Mouse (Mus musculus) neural tube, embryonic 11.5 days (tissue): ENCODE results near the gene Foxq1. TPM values are rescaled to one million over a fixed set of nuclear protein-coding genes. Genes with fewer than 3 reads are reported as not detected.

Source experiments
- ATAC-seq: fragments of 200-750 bp; cut with Nextera tagmentation; 2 replicates; pipeline ENCODE4 v1.8.0; 2017; ENCODE audit warnings: moderate number of reproducible peaks, mild to moderate bottlenecking, moderate TSS enrichment, moderate library complexity; ENCODE audit not compliant: insufficient read depth, low FRiP score, low TSS enrichment
- DNase-seq: peaks from one replicate; pipeline ENCODE4 v3.0.0-alpha.2; 2015; ENCODE audit warnings: low spot score
- H3K27ac ChIP-seq: fragments of 300-500 bp; sonication (generic); 2 replicates; pipeline ENCODE4 v1.5.1; 2014; ENCODE audit warnings: low read depth, mild to moderate bottlenecking, low read length
- H3K27me3 ChIP-seq: fragments of 300-500 bp; sonication (generic); 2 replicates; pipeline ENCODE4 v1.6.1; 2014; ENCODE audit warnings: mild to moderate bottlenecking, low read length, mixed read lengths; ENCODE audit not compliant: control insufficient read depth, insufficient read depth
- H3K36me3 ChIP-seq: fragments of 300-500 bp; sonication (generic); 2 replicates; pipeline ENCODE4 v1.6.1; 2014; ENCODE audit warnings: mild to moderate bottlenecking, low read length, moderate library complexity, mixed read lengths; ENCODE audit not compliant: control insufficient read depth, insufficient read depth
- H3K4me1 ChIP-seq: fragments of 300-500 bp; sonication (generic); 2 replicates; pipeline ENCODE4 v1.6.1; 2014; ENCODE audit warnings: low read length, mixed read lengths; ENCODE audit not compliant: control insufficient read depth, insufficient read depth
- H3K4me2 ChIP-seq: fragments of 300-500 bp; sonication (generic); 2 replicates; pipeline ENCODE4 v1.6.1; 2014; ENCODE audit warnings: low read depth, mild to moderate bottlenecking, moderate library complexity
- H3K4me3 ChIP-seq: fragments of 300-500 bp; sonication (generic); 2 replicates; pipeline ENCODE4 v1.5.1; 2014; ENCODE audit warnings: low read depth, low read length
- H3K9ac ChIP-seq: fragments of 300-500 bp; sonication (generic); 2 replicates; pipeline ENCODE4 v1.6.1; 2014; ENCODE audit warnings: mild to moderate bottlenecking, low read length
- H3K9me3 ChIP-seq: fragments of 300-500 bp; sonication (generic); 2 replicates; pipeline ENCODE4 v1.6.1; 2016; ENCODE audit warnings: low read length; ENCODE audit not compliant: control insufficient read depth
- WGBS: fragments of 180-500 bp; shearing (Covaris S2); extraction: QIAGEN DNeasy Blood & Tissue Kit; methylation state at CpG from one replicate; pipeline ENCODE4 v1.1.7; 2014; 5-methylcytosine and 5-hydroxymethylcytosine counted together
- polyA plus RNA-seq: library from polyadenylated mRNA; unstranded; fragments of >200 nt; fragmentation: Nextera tagmentation; extraction: Ambion mirVana; gene quantifications from 2 replicates; pipeline ENCODE4 v1.2.1, GENCODE M21; 2014

The Foxq1 gene
- polyA plus RNA-seq, 1 experiment from 2014 or later, result 1.9 TPM

- 95% methylated on average over 5 of the region's 5 CpGs for WGBS
- no peaks in the 10 kb centered on the region for H3K9me3 ChIP-seq
- H3K27ac ChIP-seq, result no peak overlapping the region
- H3K27me3 ChIP-seq, result no peaks in the 10 kb centered on the region
- DNase-seq (no peak), ATAC-seq (no peak)
- no peak overlapping the region for H3K9ac ChIP-seq
- H3K36me3 ChIP-seq, result no peaks in the 10 kb centered on the region
- no peak overlapping the region for H3K4me3 ChIP-seq
- no peak overlapping the region for H3K4me2 ChIP-seq
- H3K4me1 ChIP-seq, result no peaks in the 10 kb centered on the region
Observed at GRCm38 (mm10) chr13:31543021-31543420, 12.9 kb upstream of the Foxq1 start.

- Histone ChIP-seq H3K36me3 (no peaks in the 10 kb centered on the region), H3K4me3 (no peak overlapping the region), H3K9me3 (no peaks in the 10 kb centered on the region), H3K27ac (no peak overlapping the region), H3K4me1 (no peaks in the 10 kb centered on the region), H3K27me3 (no peaks in the 10 kb centered on the region), H3K9ac (no peak overlapping the region), H3K4me2 (no peak overlapping the region)
- DNase-seq (no peak), ATAC-seq (no peak)
- 88% methylated on average over 2 of the region's 2 CpGs for WGBS
Observed at GRCm38 (mm10) chr13:31546784-31547183, 9.2 kb upstream of the Foxq1 start.

GRCm38 (mm10) chr13:31547204-31547603 is 8.7 kb upstream of the Foxq1 start:
- no peak overlapping the region for H3K4me2 ChIP-seq
- no peaks in the 10 kb centered on the region for H3K27me3 ChIP-seq
- H3K27ac ChIP-seq, result no peak overlapping the region
- H3K4me3 ChIP-seq, result no peak overlapping the region
- H3K4me1 ChIP-seq, result no peaks in the 10 kb centered on the region
- 88% methylated on average over 3 of the region's 3 CpGs for WGBS
- H3K9ac ChIP-seq, result no peak overlapping the region
- H3K36me3 ChIP-seq, result no peaks in the 10 kb centered on the region
- no peak for DNase-seq
- no peak for ATAC-seq
- H3K9me3 ChIP-seq, result no peaks in the 10 kb centered on the region

GRCm38 (mm10) chr13:31547610-31548009 is 8.3 kb upstream of the Foxq1 start:
- Histone ChIP-seq H3K4me2 (no peak overlapping the region), H3K27me3 (no peaks in the 10 kb centered on the region), H3K9me3 (no peaks in the 10 kb centered on the region), H3K36me3 (no peaks in the 10 kb centered on the region), H3K4me1 (no peaks in the 10 kb centered on the region), H3K9ac (no peak overlapping the region), H3K27ac (no peak overlapping the region), H3K4me3 (no peak overlapping the region)
- no peak for ATAC-seq
- no peak for DNase-seq
- WGBS, result 92% methylated on average over 9 of the region's 9 CpGs

- Histone ChIP-seq H3K27me3 (peaks cover 78% of the 10 kb centered on the region), H3K4me2 (peak overlapping the region; percentile 96), H3K9me3 (0 out of 2 replicates have a peak, but pooled peaks cover 3% of the 10 kb centered on the region), H3K27ac (no peak overlapping the region), H3K4me1 (peaks cover 13% of the 10 kb centered on the region), H3K36me3 (no peaks in the 10 kb centered on the region), H3K9ac (no peak overlapping the region; the same call in 1 of the 2 replicates), H3K4me3 (peak overlapping the region; percentile 52; the same call in 1 of the 2 replicates)
- 3% methylated on average over 24 of the region's 24 CpGs for WGBS
- peak; percentile 40 for DNase-seq
- no peak for ATAC-seq
Observed at GRCm38 (mm10) chr13:31556964-31557767, 1.2 kb downstream of the Foxq1 start.

- Histone ChIP-seq H3K27ac (no peak overlapping the region), H3K4me3 (peak overlapping the region; percentile 52), H3K4me2 (peak overlapping the region; percentile 96), H3K9me3 (0 out of 2 replicates have a peak, but pooled peaks cover 3% of the 10 kb centered on the region), H3K36me3 (no peaks in the 10 kb centered on the region), H3K4me1 (peaks cover 13% of the 10 kb centered on the region), H3K9ac (no peak overlapping the region; the same call in none of the 2 replicates), H3K27me3 (peaks cover 78% of the 10 kb centered on the region)
- ATAC-seq, result peak; percentile 18; the same call in 1 of the 2 replicates
- DNase-seq, result peak; percentile 60
- WGBS, result under 1% methylated on average over 70 of the region's 73 CpGs
Observed at GRCm38 (mm10) chr13:31557768-31558520, 2.0 kb downstream of the Foxq1 start.

GRCm38 (mm10) chr13:31558521-31559418 is 2.8 kb downstream of the Foxq1 start, which contains the start of gene A530084C06Rik:
A530084C06Rik (minus strand) TSS chr13:31559333.
- Histone ChIP-seq H3K36me3 (no peaks in the 10 kb centered on the region), H3K4me1 (peaks cover 13% of the 10 kb centered on the region), H3K4me3 (peak within 1 kb of the TSS; percentile 52), H3K9ac (peak within 1 kb of the TSS; percentile 39), H3K27me3 (peaks cover 81% of the 10 kb centered on the region), H3K9me3 (0 out of 2 replicates have a peak, but pooled peaks cover 3% of the 10 kb centered on the region), H3K27ac (0 out of 2 replicates have a peak within 1 kb of the TSS, but pooled peaks have one; percentile 23), H3K4me2 (peak within 1 kb of the TSS; percentile 96)
- DNase-seq (peak; percentile 55), ATAC-seq (peak; percentile 53)
- under 1% methylated on average over 85 of the region's 88 CpGs for WGBS
